Mouse (Mus musculus): ENCODE measurements around the gene Iqsec1. TPM values are rescaled to one million over a fixed set of nuclear protein-coding genes. Genes with fewer than 3 reads are reported as not detected.

Gene Iqsec1
- total and polyA plus RNA-seq, 2 experiments: 8.9 to 69.3 TPM

GRCm38 (mm10) chr6:90857844-90858243, 130.6 kb downstream of the Iqsec1 start:
- H3K4me1 ChIP-seq (ENCODE audit: control insufficient read depth, insufficient read depth, low read length): no peaks in the 10 kb centered on the region
- H3K27ac ChIP-seq (replicated peaks; ENCODE audit: insufficient read depth, low read depth, low read length): no peak overlapping the region
- H3K79me2 ChIP-seq (ENCODE audit: control insufficient read depth, insufficient read depth, low read length): no peaks in the 10 kb centered on the region
- H3K4me3 ChIP-seq (ENCODE audit: insufficient read depth, low read depth, low read length): no peak overlapping the region
- WGBS: 81% methylated on average over 1 of the region's 1 CpGs
- TF ChIP-seq POLR2A (IDR thresholded peaks at IDR 0.05; ENCODE audit: extremely low read depth, insufficient read depth, low read length) (no peak), CTCF (IDR thresholded peaks at IDR 0.05; ENCODE audit: low read depth, low read length) (no peak)
- no peaks in the 10 kb centered on the region for H3K36me3 ChIP-seq (ENCODE audit: control insufficient read depth, insufficient read depth, low read length)
- H3K9ac ChIP-seq (ENCODE audit: low read depth, low read length): no peak overlapping the region
- no peak for DNase-seq (ENCODE audit: extremely low read depth, low read depth, low spot score)
- no peaks in the 10 kb centered on the region for H3K27me3 ChIP-seq (ENCODE audit: control insufficient read depth, insufficient read depth, low read length)

- Histone ChIP-seq H3K27me3 (ENCODE audit: control insufficient read depth, insufficient read depth, low read length) (no peaks in the 10 kb centered on the region), H3K27ac (replicated peaks; ENCODE audit: insufficient read depth, low read depth, low read length) (no peak overlapping the region), H3K79me2 (ENCODE audit: control insufficient read depth, insufficient read depth, low read length) (no peaks in the 10 kb centered on the region), H3K4me3 (ENCODE audit: insufficient read depth, low read depth, low read length) (no peak overlapping the region), H3K4me1 (ENCODE audit: control insufficient read depth, insufficient read depth, low read length) (no peaks in the 10 kb centered on the region; the same call in 1 of the 2 replicates), H3K36me3 (ENCODE audit: control insufficient read depth, insufficient read depth, low read length) (no peaks in the 10 kb centered on the region), H3K9ac (ENCODE audit: low read depth, low read length) (no peak overlapping the region)
- DNase-seq (ENCODE audit: extremely low read depth, low read depth, low spot score): no peak
- WGBS: 25% methylated on average over 2 of the region's 2 CpGs
- no peak for TF ChIP-seq POLR2A (IDR thresholded peaks at IDR 0.05; ENCODE audit: extremely low read depth, insufficient read depth, low read length)
- no peak for TF ChIP-seq CTCF (IDR thresholded peaks at IDR 0.05; ENCODE audit: low read depth, low read length)
Observed at GRCm38 (mm10) chr6:90852360-90852759, 136.1 kb downstream of the Iqsec1 start.

DNA sequence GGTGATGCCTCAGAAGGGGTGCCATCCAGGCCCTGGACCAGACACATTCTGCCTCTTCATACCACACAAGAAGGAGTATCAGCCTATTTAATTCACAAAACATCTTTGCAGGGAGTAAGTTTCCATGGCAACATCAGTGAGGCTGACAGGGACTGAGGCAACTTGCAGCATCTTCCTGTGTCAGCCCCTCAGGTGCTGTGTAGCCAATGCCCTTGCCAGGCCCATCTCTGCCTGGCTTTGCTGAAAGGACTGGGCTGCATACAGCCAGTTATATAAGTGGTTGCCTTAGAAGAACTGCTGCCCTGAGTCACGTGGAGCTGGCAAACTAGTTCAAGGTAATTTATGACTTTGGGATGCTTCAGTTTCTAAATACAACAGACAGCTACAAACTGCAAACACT, 140.4 kb downstream of the Iqsec1 start:
- WGBS: 74% methylated on average over 1 of the region's 1 CpGs
- Histone ChIP-seq H3K9ac (ENCODE audit: low read depth, low read length) (no peak overlapping the region), H3K79me2 (ENCODE audit: control insufficient read depth, insufficient read depth, low read length) (no peaks in the 10 kb centered on the region), H3K4me1 (ENCODE audit: control insufficient read depth, insufficient read depth, low read length) (no peaks in the 10 kb centered on the region; the same call in 1 of the 2 replicates), H3K27me3 (ENCODE audit: control insufficient read depth, insufficient read depth, low read length) (no peaks in the 10 kb centered on the region), H3K4me3 (ENCODE audit: insufficient read depth, low read depth, low read length) (no peak overlapping the region), H3K27ac (replicated peaks; ENCODE audit: insufficient read depth, low read depth, low read length) (no peak overlapping the region), H3K36me3 (ENCODE audit: control insufficient read depth, insufficient read depth, low read length) (no peaks in the 10 kb centered on the region)
- DNase-seq (ENCODE audit: extremely low read depth, low read depth, low spot score): no peak
- TF ChIP-seq POLR2A (IDR thresholded peaks at IDR 0.05; ENCODE audit: extremely low read depth, insufficient read depth, low read length) (no peak), CTCF (IDR thresholded peaks at IDR 0.05; ENCODE audit: low read depth, low read length) (no peak)

DNA sequence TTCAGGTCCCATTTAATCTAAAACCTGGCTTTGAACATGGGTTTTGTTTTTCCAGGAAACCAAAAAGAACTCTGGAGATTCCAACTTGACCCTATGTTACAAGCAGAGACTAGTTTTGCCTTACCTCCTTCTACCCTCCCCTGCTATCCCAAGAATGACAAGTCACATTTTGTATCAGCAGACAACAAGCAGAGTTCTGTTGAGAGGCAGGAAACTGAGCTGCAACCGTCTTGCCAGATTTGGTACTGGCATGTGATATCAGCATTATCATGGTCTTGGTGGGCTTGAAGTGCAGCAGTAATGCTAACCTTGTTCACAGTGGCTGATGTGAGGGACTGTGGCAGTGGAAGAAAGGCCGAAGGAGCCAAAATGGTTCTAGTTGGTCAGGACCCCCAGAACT, 141.0 kb downstream of the Iqsec1 start:
- no peak overlapping the region for H3K9ac ChIP-seq (ENCODE audit: low read depth, low read length)

GRCm38 (mm10) chr6:90839972-90840371, 148.5 kb downstream of the Iqsec1 start:
- H3K4me1 ChIP-seq (ENCODE audit: control insufficient read depth, insufficient read depth, low read length): no peaks in the 10 kb centered on the region
- no peaks in the 10 kb centered on the region for H3K79me2 ChIP-seq (ENCODE audit: control insufficient read depth, insufficient read depth, low read length)
- no peak overlapping the region for H3K4me3 ChIP-seq (ENCODE audit: insufficient read depth, low read depth, low read length)
- H3K9ac ChIP-seq (ENCODE audit: low read depth, low read length): no peak overlapping the region
- no peak for TF ChIP-seq CTCF (IDR thresholded peaks at IDR 0.05; ENCODE audit: low read depth, low read length)
- TF ChIP-seq POLR2A (IDR thresholded peaks at IDR 0.05; ENCODE audit: extremely low read depth, insufficient read depth, low read length): no peak
- 80% methylated on average over 2 of the region's 2 CpGs for WGBS
- H3K36me3 ChIP-seq (ENCODE audit: control insufficient read depth, insufficient read depth, low read length): no peaks in the 10 kb centered on the region
- no peak for DNase-seq (ENCODE audit: extremely low read depth, low read depth, low spot score)
- no peak overlapping the region for H3K27ac ChIP-seq (replicated peaks; ENCODE audit: insufficient read depth, low read depth, low read length)
- no peaks in the 10 kb centered on the region for H3K27me3 ChIP-seq (ENCODE audit: control insufficient read depth, insufficient read depth, low read length)

More for the DNA sequence above, 141.0 kb downstream of the Iqsec1 start:
- no peak overlapping the region for H3K4me3 ChIP-seq (ENCODE audit: insufficient read depth, low read depth, low read length)
- no peak overlapping the region for H3K27ac ChIP-seq (replicated peaks; ENCODE audit: insufficient read depth, low read depth, low read length)
- no peaks in the 10 kb centered on the region for H3K36me3 ChIP-seq (ENCODE audit: control insufficient read depth, insufficient read depth, low read length)
- TF ChIP-seq CTCF (IDR thresholded peaks at IDR 0.05; ENCODE audit: low read depth, low read length) (no peak), POLR2A (IDR thresholded peaks at IDR 0.05; ENCODE audit: extremely low read depth, insufficient read depth, low read length) (no peak)
- H3K27me3 ChIP-seq (ENCODE audit: control insufficient read depth, insufficient read depth, low read length): no peaks in the 10 kb centered on the region
- no peak for DNase-seq (ENCODE audit: extremely low read depth, low read depth, low spot score)
- 80% methylated on average over 2 of the region's 2 CpGs for WGBS
- H3K4me1 ChIP-seq (ENCODE audit: control insufficient read depth, insufficient read depth, low read length): no peaks in the 10 kb centered on the region; the same call in 1 of the 2 replicates
- no peaks in the 10 kb centered on the region for H3K79me2 ChIP-seq (ENCODE audit: control insufficient read depth, insufficient read depth, low read length)

- TF ChIP-seq POLR2A (IDR thresholded peaks at IDR 0.05; ENCODE audit: extremely low read depth, insufficient read depth, low read length) (no peak), CTCF (IDR thresholded peaks at IDR 0.05; ENCODE audit: low read depth, low read length) (no peak)
- no peaks in the 10 kb centered on the region for H3K4me1 ChIP-seq (ENCODE audit: control insufficient read depth, insufficient read depth, low read length)
- H3K79me2 ChIP-seq (ENCODE audit: control insufficient read depth, insufficient read depth, low read length): no peaks in the 10 kb centered on the region
- no peak overlapping the region for H3K4me3 ChIP-seq (ENCODE audit: insufficient read depth, low read depth, low read length)
- H3K36me3 ChIP-seq (ENCODE audit: control insufficient read depth, insufficient read depth, low read length): no peaks in the 10 kb centered on the region
- H3K27ac ChIP-seq (replicated peaks; ENCODE audit: insufficient read depth, low read depth, low read length): no peak overlapping the region
- DNase-seq (ENCODE audit: extremely low read depth, low read depth, low spot score): no peak
- 52% methylated on average over 2 of the region's 2 CpGs for WGBS
- H3K9ac ChIP-seq (ENCODE audit: low read depth, low read length): no peak overlapping the region
- no peaks in the 10 kb centered on the region for H3K27me3 ChIP-seq (ENCODE audit: control insufficient read depth, insufficient read depth, low read length)
Observed at GRCm38 (mm10) chr6:90836749-90837148, 151.7 kb downstream of the Iqsec1 start.
